Mouse (Mus musculus) ES-Bruce4 (cell line): ENCODE results near the gene 2210407C18Rik. TPM values are rescaled to one million over a fixed set of nuclear protein-coding genes. Genes with fewer than 3 reads are reported as not detected.

Experiments used
- H3K27ac ChIP-seq: 2 replicates; pipeline ENCODE4 v1.5.1; 2012; ENCODE audit warnings: low read length, inconsistent platforms; ENCODE audit not compliant: insufficient read depth
- H3K27me3 ChIP-seq: 2 replicates; pipeline ENCODE4 v1.6.1; 2012; ENCODE audit warnings: mild to moderate bottlenecking, low read length, inconsistent platforms; ENCODE audit not compliant: control insufficient read depth, poor library complexity, insufficient read depth, severe bottlenecking
- H3K36me3 ChIP-seq: 2 replicates; pipeline ENCODE4 v1.6.1; 2012; ENCODE audit warnings: inconsistent platforms, mild to moderate bottlenecking, low read length, moderate library complexity; ENCODE audit not compliant: control insufficient read depth, poor library complexity, insufficient read depth, severe bottlenecking
- H3K4me1 ChIP-seq: one replicate; pipeline ENCODE4 v1.8.1; 2011; ENCODE audit warnings: low read length; ENCODE audit not compliant: control insufficient read depth, insufficient read depth
- H3K4me3 ChIP-seq: 2 replicates; pipeline ENCODE4 v1.5.1; 2011; ENCODE audit warnings: low read depth, mild to moderate bottlenecking, low read length
- H3K9ac ChIP-seq: 2 replicates; pipeline ENCODE4 v1.6.1; 2012; ENCODE audit warnings: low read depth, mild to moderate bottlenecking, inconsistent platforms; ENCODE audit not compliant: poor library complexity, severe bottlenecking
- H3K9me3 ChIP-seq: replicated peaks from 2 replicates; pipeline ENCODE4 v1.6.1; 2012; ENCODE audit warnings: mild to moderate bottlenecking, low read length, inconsistent platforms; ENCODE audit not compliant: control insufficient read depth, poor library complexity, insufficient read depth, severe bottlenecking
- CTCF ChIP-seq: IDR thresholded peaks from one replicate; pipeline ENCODE4 v1.8.1; 2011; ENCODE audit warnings: low read depth, low read length
- EP300 ChIP-seq: IDR thresholded peaks from 2 replicates; pipeline ENCODE4 v1.6.1; 2011; ENCODE audit warnings: low read depth, low read length; ENCODE audit not compliant: insufficient read depth
- POLR2A ChIP-seq: IDR thresholded peaks from one replicate; pipeline ENCODE4 v1.8.1; 2011; ENCODE audit warnings: low read length; ENCODE audit not compliant: insufficient read depth
- polyA plus RNA-seq: library from polyadenylated mRNA; stranded (reverse); fragments of >200 nt; gene quantifications from 2 replicates; pipeline ENCODE4 v1.2.4, GENCODE M21; 2011; ENCODE audit warnings: low read depth; ENCODE audit not compliant: missing spikeins, insufficient read depth, insufficient read length

Gene 2210407C18Rik
- polyA plus RNA-seq, result not detected in 2 replicates

DNA sequence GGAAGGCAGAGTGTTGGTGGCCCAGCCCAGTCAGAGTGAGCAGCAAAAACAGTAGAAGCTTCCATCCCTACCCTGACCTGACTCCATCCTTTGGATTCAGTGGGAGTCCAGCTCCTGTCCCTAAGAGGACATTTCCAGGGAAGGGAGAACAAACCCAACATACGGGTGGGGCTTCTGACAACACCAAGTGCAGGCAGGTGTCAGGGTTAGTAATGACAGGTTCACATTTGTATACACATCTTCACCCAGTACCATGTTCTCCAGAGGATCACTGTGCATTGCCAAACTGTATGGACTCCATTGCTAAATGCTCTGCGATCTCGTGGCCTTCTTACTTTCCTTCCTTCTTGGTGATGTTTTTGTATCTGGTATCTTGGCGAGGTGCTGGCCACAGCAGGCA lies at the start of gene 2210407C18Rik:
Gene 2210407C18Rik, minus strand, starts transcription at position 101 of the 400 bp plus-strand sequence.
- no peak within 1 kb of the TSS for H3K4me3 ChIP-seq
- no peak within 1 kb of the TSS for H3K9ac ChIP-seq
- no peaks in the 10 kb centered on the region for H3K36me3 ChIP-seq
- no peaks in the 10 kb centered on the region for H3K9me3 ChIP-seq
- TF ChIP-seq POLR2A (no peak), CTCF (no peak), EP300 (no peak)
- no peak within 1 kb of the TSS for H3K27ac ChIP-seq
- no peaks in the 10 kb centered on the region for H3K4me1 ChIP-seq
- H3K27me3 ChIP-seq, result no peaks in the 10 kb centered on the region; the same call in 1 of the 2 replicates

DNA sequence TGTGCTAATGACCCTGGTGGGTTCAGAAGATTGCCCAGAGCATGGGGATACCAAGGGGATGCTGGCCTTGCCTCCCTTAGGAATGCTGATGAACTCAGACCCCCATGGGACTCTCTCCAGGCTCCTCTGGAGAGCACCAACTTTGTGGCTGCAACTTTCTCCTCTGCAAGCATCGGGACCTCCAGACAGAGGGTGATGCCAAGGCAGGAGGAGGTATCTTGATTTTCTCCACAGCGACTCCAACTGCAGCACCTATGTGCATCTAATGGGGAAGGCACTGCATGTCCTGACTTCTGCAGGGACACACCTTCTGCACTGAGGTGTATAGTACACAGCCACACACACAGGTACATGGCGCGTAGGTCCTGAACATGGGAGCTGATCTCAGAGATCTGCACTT lies 42.7 kb upstream of the 2210407C18Rik start, which contains the start of gene Olfr322:
Gene Olfr322, plus strand, starts transcription at position 187 of the 400 bp plus-strand sequence.
- H3K9me3 ChIP-seq, result no peaks in the 10 kb centered on the region
- H3K36me3 ChIP-seq, result no peaks in the 10 kb centered on the region
- H3K4me3 ChIP-seq, result no peak within 1 kb of the TSS
- no peak within 1 kb of the TSS for H3K9ac ChIP-seq
- H3K27me3 ChIP-seq, result no peaks in the 10 kb centered on the region
- no peak for TF ChIP-seq CTCF
- no peak within 1 kb of the TSS for H3K27ac ChIP-seq
- H3K4me1 ChIP-seq, result no peaks in the 10 kb centered on the region

GRCm38 (mm10) chr11:58655151-58655550 lies 39.3 kb upstream of the 2210407C18Rik start:
- Histone ChIP-seq H3K27ac (no peak overlapping the region), H3K4me3 (no peak overlapping the region), H3K27me3 (no peaks in the 10 kb centered on the region), H3K9ac (no peak overlapping the region), H3K36me3 (no peaks in the 10 kb centered on the region), H3K4me1 (no peaks in the 10 kb centered on the region), H3K9me3 (no peaks in the 10 kb centered on the region)
- no peak for TF ChIP-seq CTCF
- no peak for TF ChIP-seq POLR2A
- TF ChIP-seq EP300, result no peak

DNA sequence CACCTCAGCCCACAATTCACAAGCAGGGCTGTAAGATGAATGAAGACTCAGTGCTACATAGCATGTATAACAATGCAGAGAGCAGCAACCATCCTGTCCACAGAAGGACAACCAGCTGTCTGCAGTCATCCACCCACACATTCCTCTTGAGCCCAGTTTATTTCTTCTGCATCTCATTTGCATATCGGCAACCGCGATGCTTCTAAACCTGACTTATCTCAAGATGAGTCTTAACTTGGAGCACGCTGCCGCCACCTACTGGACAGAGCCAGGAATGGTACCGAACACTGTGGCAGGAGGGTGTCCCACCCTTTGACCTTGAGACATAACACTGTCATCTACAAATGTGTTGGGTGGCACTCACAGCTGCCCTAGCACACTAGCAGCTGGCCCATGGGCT lies 27.5 kb upstream of the 2210407C18Rik start:
- H3K27ac ChIP-seq, result no peak overlapping the region

DNA sequence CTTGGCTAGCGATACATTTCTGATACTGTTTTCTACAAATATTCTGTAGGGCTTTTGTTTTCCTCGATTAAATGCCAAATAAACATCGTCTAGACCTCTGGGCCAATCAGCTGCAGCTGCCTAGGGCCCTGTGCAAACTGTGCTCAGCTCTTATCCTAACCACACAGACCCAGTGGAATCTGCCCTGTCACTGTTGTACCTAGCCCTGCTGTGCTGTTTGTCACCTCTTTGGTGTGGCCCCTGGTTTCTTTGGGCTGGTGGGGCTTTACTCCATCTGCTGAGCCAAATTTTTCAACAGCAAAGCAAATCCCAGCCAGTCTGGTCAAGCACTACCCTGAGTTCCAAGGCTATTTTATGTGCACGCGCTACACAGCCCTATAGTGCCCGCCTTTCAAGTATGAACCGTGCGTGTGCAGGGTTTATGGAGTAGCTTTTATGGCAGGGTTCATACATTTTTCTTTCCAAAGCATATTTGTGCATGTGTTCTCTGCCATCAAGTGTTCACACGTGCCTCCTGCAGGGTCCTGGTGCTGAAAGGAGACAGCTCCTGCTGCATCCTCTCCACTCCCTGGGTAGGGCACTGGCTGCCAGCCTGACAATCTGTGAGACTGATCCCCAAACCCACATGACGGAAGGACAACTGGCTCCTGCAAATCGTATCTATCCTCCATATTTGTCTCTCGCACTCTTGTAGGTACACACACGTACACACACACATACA lies 25.9 kb upstream of the 2210407C18Rik start:
- no peak for TF ChIP-seq CTCF
- no peak for TF ChIP-seq EP300
- no peak for TF ChIP-seq POLR2A
- Histone ChIP-seq H3K9ac (no peak overlapping the region), H3K4me3 (no peak overlapping the region), H3K27ac (no peak overlapping the region), H3K27me3 (peaks cover 2% of the 10 kb centered on the region; the same call in 1 of the 2 replicates), H3K4me1 (no peaks in the 10 kb centered on the region), H3K36me3 (no peaks in the 10 kb centered on the region), H3K9me3 (no peaks in the 10 kb centered on the region)

More for the DNA sequence above, 27.5 kb upstream of the 2210407C18Rik start:
- TF ChIP-seq POLR2A, result no peak
- TF ChIP-seq CTCF, result peak; percentile 92
- no peaks in the 10 kb centered on the region for H3K9me3 ChIP-seq
- H3K4me1 ChIP-seq, result no peaks in the 10 kb centered on the region
- H3K9ac ChIP-seq, result no peak overlapping the region
- peaks cover 2% of the 10 kb centered on the region; the same call in 1 of the 2 replicates for H3K27me3 ChIP-seq
- H3K4me3 ChIP-seq, result no peak overlapping the region
- no peaks in the 10 kb centered on the region for H3K36me3 ChIP-seq

DNA sequence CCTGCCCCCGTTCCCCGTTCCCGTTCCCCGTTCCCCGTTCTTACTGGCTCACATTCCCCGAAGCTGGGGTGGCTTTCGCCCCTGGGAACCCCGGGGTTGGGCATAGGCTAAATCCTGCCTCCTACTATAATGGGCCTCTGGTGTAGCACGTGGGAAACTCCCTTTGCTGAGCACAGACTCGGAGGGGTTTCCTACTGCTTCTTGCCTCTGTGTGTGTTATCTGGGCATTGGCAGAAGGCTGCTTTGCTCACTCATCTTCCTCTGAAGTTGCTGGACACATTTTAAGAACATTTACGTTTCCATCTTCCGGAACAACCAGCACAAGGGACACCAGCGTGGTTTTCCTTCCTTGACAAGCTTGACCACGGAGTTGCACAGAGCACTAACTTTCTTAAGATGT lies 25.2 kb upstream of the 2210407C18Rik start:
- Histone ChIP-seq H3K9ac (no peak overlapping the region), H3K36me3 (no peaks in the 10 kb centered on the region), H3K27me3 (peaks cover 2% of the 10 kb centered on the region; the same call in 1 of the 2 replicates), H3K27ac (no peak overlapping the region), H3K4me1 (no peaks in the 10 kb centered on the region), H3K9me3 (no peaks in the 10 kb centered on the region), H3K4me3 (no peak overlapping the region)
- TF ChIP-seq POLR2A, result no peak
- no peak for TF ChIP-seq CTCF
- no peak for TF ChIP-seq EP300
